Comparison of ENCODE assay signal across 8 mouse cellular contexts in genomic region chr10:11149742-11150125, GRCm38 (mm10). TPM values are rescaled to one million over a fixed set of nuclear protein-coding genes. Genes with fewer than 3 reads are reported as not detected.
A peak's percentile ranks its signal among the peaks of the same experiment; 100 is the strongest.
DNase-seq lines count a peak whose midpoint lies in the region; ATAC-seq lines count a peak whose summit lies in the region.

No protein-coding gene starts in this region.

- H3K9ac ChIP-seq in neural tube, embryonic 11.5 days (ENCODE audit: low read length), result peak overlapping the region; percentile 84
- H3K9ac ChIP-seq in hindbrain, embryonic 13.5 days, result peak overlapping the region; percentile 95
- H3K9ac ChIP-seq in midbrain, embryonic 13.5 days (replicated peaks), result peak overlapping the region; percentile 92

- H3K4me2 ChIP-seq in neural tube, embryonic 11.5 days (ENCODE audit: low read depth), result peak overlapping the region; percentile 72
- H3K4me2 ChIP-seq in hindbrain, embryonic 13.5 days, result peak overlapping the region; percentile 82
- H3K4me2 ChIP-seq in midbrain, embryonic 13.5 days (replicated peaks), result peak overlapping the region; percentile 69

- peaks cover 3% of the 10 kb centered on the region; the same call in 1 of the 2 replicates for H3K36me3 ChIP-seq in neural tube, embryonic 11.5 days (ENCODE audit: control insufficient read depth, insufficient read depth, low read length)
- H3K36me3 ChIP-seq in hindbrain, embryonic 13.5 days, result peaks cover 18% of the 10 kb centered on the region
- peaks cover 19% of the 10 kb centered on the region for H3K36me3 ChIP-seq in midbrain, embryonic 13.5 days

- no peaks in the 10 kb centered on the region for H3K9me3 ChIP-seq in neural tube, embryonic 11.5 days (ENCODE audit: control insufficient read depth, low read length)
- H3K9me3 ChIP-seq in hindbrain, embryonic 13.5 days, result no peaks in the 10 kb centered on the region
- no peaks in the 10 kb centered on the region for H3K9me3 ChIP-seq in midbrain, embryonic 13.5 days

- under 1% methylated on average over 20 of the region's 20 CpGs for WGBS in neural tube, embryonic 11.5 days
- under 1% methylated on average over 20 of the region's 20 CpGs for WGBS in hindbrain, embryonic 13.5 days
- under 1% methylated on average over 20 of the region's 20 CpGs for WGBS in midbrain, embryonic 13.5 days

- DNase-seq in cerebellum, adult 18-20 months, result peak; percentile 71 to 73
- DNase-seq in cerebellum, postnatal 4 days (ENCODE audit: low spot score in 2 of 2), result no peak
- DNase-seq in neural tube, embryonic 11.5 days (ENCODE audit: low spot score), result no peak
- no peak for DNase-seq in neural tube, embryonic 10.5 days (ENCODE audit: extremely low spot score, low spot score)
- no peak for DNase-seq in adrenal gland, postnatal 36 days
- no peak for DNase-seq in spleen, adult 18-20 months

- 0 out of 2 replicates have a peak, but pooled peaks cover 4% of the 10 kb centered on the region for H3K4me1 ChIP-seq in neural tube, embryonic 11.5 days (ENCODE audit: control insufficient read depth, insufficient read depth, low read length)
- H3K4me1 ChIP-seq in hindbrain, embryonic 13.5 days (replicated peaks), result peaks cover 38% of the 10 kb centered on the region
- H3K4me1 ChIP-seq in midbrain, embryonic 13.5 days (replicated peaks), result peaks cover 42% of the 10 kb centered on the region

- H3K27me3 ChIP-seq in neural tube, embryonic 11.5 days (ENCODE audit: control insufficient read depth, insufficient read depth, low read length), result no peaks in the 10 kb centered on the region
- H3K27me3 ChIP-seq in hindbrain, embryonic 13.5 days, result no peaks in the 10 kb centered on the region
- no peaks in the 10 kb centered on the region for H3K27me3 ChIP-seq in midbrain, embryonic 13.5 days

- peak overlapping the region; percentile 54 for H3K4me3 ChIP-seq in neural tube, embryonic 11.5 days (ENCODE audit: low read depth, low read length)
- H3K4me3 ChIP-seq in hindbrain, embryonic 13.5 days, result peak overlapping the region; percentile 98
- H3K4me3 ChIP-seq in midbrain, embryonic 13.5 days (replicated peaks), result peak overlapping the region; percentile 97

- ATAC-seq in neural tube, embryonic 11.5 days (ENCODE audit: insufficient read depth, low FRiP score, low TSS enrichment), result no peak
- ATAC-seq in hindbrain, embryonic 13.5 days (ENCODE audit: low FRiP score), result no peak
- ATAC-seq in midbrain, embryonic 13.5 days, result no peak

- no peak overlapping the region for H3K27ac ChIP-seq in neural tube, embryonic 11.5 days (ENCODE audit: low read depth, low read length)
- peak overlapping the region; percentile 85 for H3K27ac ChIP-seq in hindbrain, embryonic 13.5 days
- peak overlapping the region; percentile 69 for H3K27ac ChIP-seq in midbrain, embryonic 13.5 days

RNA-seq across cellular contexts. Expression of gene Shprh, which starts 0.5 kb away (rescaled TPM):
- 23.2 and 25.6 TPM in 2 replicates for polyA plus RNA-seq in neural tube, embryonic 11.5 days (2014; fragmentation: Nextera tagmentation; extraction: Ambion mirVana)
- 22.9 and 23.4 TPM in 2 replicates for polyA plus RNA-seq in hindbrain, embryonic 13.5 days (2015; fragmentation: Nextera tagmentation; extraction: Ambion mirVana)
- 25.9 and 26.4 TPM in 2 replicates for polyA plus RNA-seq in midbrain, embryonic 13.5 days (2015; fragmentation: Nextera tagmentation; extraction: Ambion mirVana)
- total RNA-seq in adrenal gland, postnatal 36 days (2021), result 10 to 100 TPM; 20.9 to 27.8 TPM

Comparison
In these comparisons a context has a peak if more than half of its experiments do, and no peak if none do; other contexts are left out.
1. DNase-seq: peak in cerebellum, adult 18-20 months (2 of 2); none in cerebellum, postnatal 4 days (0 of 2), neural tube, embryonic 11.5 days (single experiment), neural tube, embryonic 10.5 days (single experiment), adrenal gland, postnatal 36 days (0 of 2) and spleen, adult 18-20 months (0 of 2).
2. Peak in every context shown above with its lines, with median percentiles within 50 percentile points of each other: H3K4me2 ChIP-seq, H3K4me3 ChIP-seq and H3K9ac ChIP-seq.